Mouse (Mus musculus) neural tube, embryonic 13.5 days (tissue): Measurements from ENCODE around the gene Pdp2. TPM values are rescaled to one million over a fixed set of nuclear protein-coding genes. Genes with fewer than 3 reads are reported as not detected.
"Not testable (repeated sequence)": the region's sequence is repeated elsewhere in the genome, so short reads cannot be mapped to it uniquely, and the experiment has no call there.

Experiments
- ATAC-seq: fragments of 200-750 bp; cut with Nextera tagmentation; 2 replicates; pipeline ENCODE4 v1.8.0; 2017; ENCODE audit warnings: low read depth, mild to moderate bottlenecking, moderate TSS enrichment, moderate library complexity
- H3K27ac ChIP-seq: fragments of 300-500 bp; sonication (generic); replicated peaks from 2 replicates; pipeline ENCODE4 v1.5.1; 2015; ENCODE audit warnings: moderate library complexity, mild to moderate bottlenecking, inconsistent platforms
- H3K27me3 ChIP-seq: fragments of 300-500 bp; sonication (generic); 2 replicates; pipeline ENCODE4 v1.6.1; 2015; ENCODE audit warnings: mild to moderate bottlenecking, inconsistent platforms
- H3K36me3 ChIP-seq: fragments of 300-500 bp; sonication (generic); 2 replicates; pipeline ENCODE4 v1.6.1; 2015; ENCODE audit warnings: mild to moderate bottlenecking, inconsistent platforms
- H3K4me1 ChIP-seq: fragments of 300-500 bp; sonication (generic); replicated peaks from 2 replicates; pipeline ENCODE4 v1.6.1; 2015; ENCODE audit warnings: inconsistent platforms
- H3K4me2 ChIP-seq: fragments of 300-500 bp; sonication (generic); 2 replicates; pipeline ENCODE4 v1.6.1; 2015; ENCODE audit warnings: inconsistent platforms, mild to moderate bottlenecking, moderate library complexity
- H3K4me3 ChIP-seq: fragments of 300-500 bp; sonication (generic); 2 replicates; pipeline ENCODE4 v1.5.1; 2015; ENCODE audit warnings: mild to moderate bottlenecking, inconsistent platforms
- H3K9ac ChIP-seq: fragments of 300-500 bp; sonication (generic); 2 replicates; pipeline ENCODE4 v1.6.1; 2015; ENCODE audit warnings: moderate library complexity, mild to moderate bottlenecking, inconsistent platforms
- H3K9me3 ChIP-seq: fragments of 300-500 bp; sonication (generic); 2 replicates; pipeline ENCODE4 v1.6.1; 2016; ENCODE audit warnings: inconsistent platforms
- WGBS: fragments of 180-500 bp; shearing (Covaris S2); methylation state at CpG from one replicate; pipeline ENCODE4 v1.1.7; 2015; 5-methylcytosine and 5-hydroxymethylcytosine counted together
- polyA plus RNA-seq: library from polyadenylated mRNA; unstranded; fragments of >200 nt; fragmentation: Nextera tagmentation; extraction: Ambion mirVana; gene quantifications from 2 replicates; pipeline ENCODE4 v1.2.1, GENCODE M21; 2015

Pdp2 gene
- polyA plus RNA-seq, 1 experiment from 2014 or later = 17.9 TPM

- WGBS = 88% methylated on average over 3 of the region's 3 CpGs
- no peaks in the 10 kb centered on the region for H3K36me3 ChIP-seq
These were observed 14.4 kb upstream of the Pdp2 start for GRCm38 (mm10) chr8:104576820-104577219.

GRCm38 (mm10) chr8:104577606-104578005 lies 13.6 kb upstream of the Pdp2 start:
- 81% methylated on average over 17 of the region's 17 CpGs for WGBS
- H3K36me3 ChIP-seq, H3K9ac ChIP-seq, H3K4me3 ChIP-seq, H3K27me3 ChIP-seq, H3K4me1 ChIP-seq, ATAC-seq, H3K9me3 ChIP-seq, H3K27ac ChIP-seq, H3K4me2 ChIP-seq: not testable (repeated sequence)

More at GRCm38 (mm10) chr8:104576820-104577219, 14.4 kb upstream of the Pdp2 start:
- no peaks in the 10 kb centered on the region for H3K4me1 ChIP-seq
- ATAC-seq = no peak
- no peak overlapping the region for H3K9ac ChIP-seq
- H3K4me3 ChIP-seq = no peak overlapping the region
- no peaks in the 10 kb centered on the region; the same call in 1 of the 2 replicates for H3K27me3 ChIP-seq
- no peak overlapping the region for H3K27ac ChIP-seq
- H3K4me2 ChIP-seq = no peak overlapping the region
- no peaks in the 10 kb centered on the region for H3K9me3 ChIP-seq

- Histone ChIP-seq H3K4me2 (no peak overlapping the region), H3K27me3 (no peaks in the 10 kb centered on the region), H3K4me3 (no peak overlapping the region), H3K4me1 (no peaks in the 10 kb centered on the region), H3K36me3 (no peaks in the 10 kb centered on the region), H3K27ac (no peak overlapping the region), H3K9me3 (peaks cover 10% of the 10 kb centered on the region; the same call in 1 of the 2 replicates), H3K9ac (no peak overlapping the region)
- ATAC-seq = no peak
- WGBS = 80% methylated on average over 1 of the region's 1 CpGs
These were observed 6.7 kb upstream of the Pdp2 start for GRCm38 (mm10) chr8:104584522-104584921.

GRCm38 (mm10) chr8:104590284-104590683 lies 967 bp upstream of the Pdp2 start:
- no peaks in the 10 kb centered on the region for H3K9me3 ChIP-seq
- no peaks in the 10 kb centered on the region for H3K27me3 ChIP-seq
- H3K4me1 ChIP-seq = peaks cover 15% of the 10 kb centered on the region
- H3K27ac ChIP-seq = no peak overlapping the region
- ATAC-seq = no peak
- H3K36me3 ChIP-seq = peaks cover 19% of the 10 kb centered on the region
- 94% methylated on average over 3 of the region's 3 CpGs for WGBS
- no peak overlapping the region for H3K4me3 ChIP-seq
- H3K9ac ChIP-seq = no peak overlapping the region
- no peak overlapping the region for H3K4me2 ChIP-seq

GRCm38 (mm10) chr8:104591856-104592255 lies 605 bp downstream of the Pdp2 start:
- peak overlapping the region; percentile 90 for H3K27ac ChIP-seq
- 1% methylated on average over 9 of the region's 9 CpGs for WGBS
- no peak for ATAC-seq

GRCm38 (mm10) chr8:104592566-104592965 lies 1.3 kb downstream of the Pdp2 start:
- H3K9me3 ChIP-seq = no peaks in the 10 kb centered on the region
- H3K4me2 ChIP-seq = peak overlapping the region; percentile 88
- no peaks in the 10 kb centered on the region for H3K27me3 ChIP-seq
- no peak overlapping the region for H3K9ac ChIP-seq
- peaks cover 15% of the 10 kb centered on the region for H3K4me1 ChIP-seq
- 0 out of 2 replicates have a peak overlapping the region, but pooled peaks have one; percentile 72 for H3K4me3 ChIP-seq
- ATAC-seq = no peak
- H3K27ac ChIP-seq = no peak overlapping the region
- WGBS = 77% methylated on average over 6 of the region's 6 CpGs
- H3K36me3 ChIP-seq = peaks cover 33% of the 10 kb centered on the region

More at GRCm38 (mm10) chr8:104591856-104592255, 605 bp downstream of the Pdp2 start:
- no peaks in the 10 kb centered on the region for H3K27me3 ChIP-seq
- H3K9me3 ChIP-seq = no peaks in the 10 kb centered on the region
- H3K9ac ChIP-seq = peak overlapping the region; percentile 81
- peak overlapping the region; percentile 72 for H3K4me3 ChIP-seq
- peaks cover 32% of the 10 kb centered on the region for H3K36me3 ChIP-seq
- peak overlapping the region; percentile 88 for H3K4me2 ChIP-seq
- H3K4me1 ChIP-seq = peaks cover 15% of the 10 kb centered on the region

GRCm38 (mm10) chr8:104593536-104594325 lies 2.5 kb downstream of the Pdp2 start:
- Histone ChIP-seq H3K4me3 (no peak overlapping the region), H3K4me2 (no peak overlapping the region), H3K36me3 (peaks cover 36% of the 10 kb centered on the region), H3K9ac (no peak overlapping the region), H3K27me3 (no peaks in the 10 kb centered on the region), H3K9me3 (no peaks in the 10 kb centered on the region), H3K4me1 (peaks cover 15% of the 10 kb centered on the region), H3K27ac (no peak overlapping the region)
- WGBS = 94% methylated on average over 31 of the region's 31 CpGs
- ATAC-seq = no peak

GRCm38 (mm10) chr8:104594611-104595362 lies 3.5 kb downstream of the Pdp2 start:
- H3K4me3 ChIP-seq = no peak overlapping the region
- WGBS = 93% methylated on average over 19 of the region's 19 CpGs
- peaks cover 36% of the 10 kb centered on the region for H3K36me3 ChIP-seq
- H3K27me3 ChIP-seq = no peaks in the 10 kb centered on the region
- peaks cover 15% of the 10 kb centered on the region for H3K4me1 ChIP-seq
- no peaks in the 10 kb centered on the region for H3K9me3 ChIP-seq
- no peak overlapping the region for H3K9ac ChIP-seq
- no peak for ATAC-seq
- no peak overlapping the region for H3K27ac ChIP-seq
- H3K4me2 ChIP-seq = no peak overlapping the region

GRCm38 (mm10) chr8:104595773-104596536 lies 4.7 kb downstream of the Pdp2 start:
- no peak for ATAC-seq
- Histone ChIP-seq H3K4me2 (no peak overlapping the region), H3K27ac (no peak overlapping the region), H3K36me3 (peaks cover 36% of the 10 kb centered on the region), H3K4me1 (peaks cover 11% of the 10 kb centered on the region), H3K27me3 (no peaks in the 10 kb centered on the region), H3K4me3 (no peak overlapping the region), H3K9me3 (no peaks in the 10 kb centered on the region), H3K9ac (no peak overlapping the region)
- 86% methylated on average over 21 of the region's 21 CpGs for WGBS

- H3K4me2 ChIP-seq = no peak overlapping the region
- no peak overlapping the region for H3K27ac ChIP-seq
- H3K9ac ChIP-seq = no peak overlapping the region
- 83% methylated on average over 6 of the region's 6 CpGs for WGBS
- no peak overlapping the region for H3K4me3 ChIP-seq
- peaks cover 14% of the 10 kb centered on the region for H3K4me1 ChIP-seq
- peaks cover 10% of the 10 kb centered on the region; the same call in 1 of the 2 replicates for H3K27me3 ChIP-seq
- no peaks in the 10 kb centered on the region for H3K9me3 ChIP-seq
- peaks cover 36% of the 10 kb centered on the region for H3K36me3 ChIP-seq
- no peak for ATAC-seq
These were observed 6.4 kb downstream of the Pdp2 start for GRCm38 (mm10) chr8:104597656-104598055.

- peaks cover 13% of the 10 kb centered on the region for H3K4me1 ChIP-seq
- peaks cover 34% of the 10 kb centered on the region for H3K36me3 ChIP-seq
- no peak overlapping the region for H3K9ac ChIP-seq
- ATAC-seq = no peak
- H3K9me3 ChIP-seq = no peaks in the 10 kb centered on the region
- H3K27me3 ChIP-seq = peaks cover 10% of the 10 kb centered on the region; the same call in 1 of the 2 replicates
- no peak overlapping the region for H3K4me3 ChIP-seq
- no peak overlapping the region for H3K27ac ChIP-seq
- 64% methylated on average over 6 of the region's 6 CpGs for WGBS
- H3K4me2 ChIP-seq = no peak overlapping the region
These were observed 7.2 kb downstream of the Pdp2 start for GRCm38 (mm10) chr8:104598496-104598895.
